Mouse (Mus musculus): Measurements from ENCODE around the gene Zmat5. TPM values are rescaled to one million over a fixed set of nuclear protein-coding genes. Genes with fewer than 3 reads are reported as not detected.

Zmat5 gene
- 21.7 to 34.1 TPM (median 29.0 TPM) in 4 replicates for total RNA-seq (2023)

DNA sequence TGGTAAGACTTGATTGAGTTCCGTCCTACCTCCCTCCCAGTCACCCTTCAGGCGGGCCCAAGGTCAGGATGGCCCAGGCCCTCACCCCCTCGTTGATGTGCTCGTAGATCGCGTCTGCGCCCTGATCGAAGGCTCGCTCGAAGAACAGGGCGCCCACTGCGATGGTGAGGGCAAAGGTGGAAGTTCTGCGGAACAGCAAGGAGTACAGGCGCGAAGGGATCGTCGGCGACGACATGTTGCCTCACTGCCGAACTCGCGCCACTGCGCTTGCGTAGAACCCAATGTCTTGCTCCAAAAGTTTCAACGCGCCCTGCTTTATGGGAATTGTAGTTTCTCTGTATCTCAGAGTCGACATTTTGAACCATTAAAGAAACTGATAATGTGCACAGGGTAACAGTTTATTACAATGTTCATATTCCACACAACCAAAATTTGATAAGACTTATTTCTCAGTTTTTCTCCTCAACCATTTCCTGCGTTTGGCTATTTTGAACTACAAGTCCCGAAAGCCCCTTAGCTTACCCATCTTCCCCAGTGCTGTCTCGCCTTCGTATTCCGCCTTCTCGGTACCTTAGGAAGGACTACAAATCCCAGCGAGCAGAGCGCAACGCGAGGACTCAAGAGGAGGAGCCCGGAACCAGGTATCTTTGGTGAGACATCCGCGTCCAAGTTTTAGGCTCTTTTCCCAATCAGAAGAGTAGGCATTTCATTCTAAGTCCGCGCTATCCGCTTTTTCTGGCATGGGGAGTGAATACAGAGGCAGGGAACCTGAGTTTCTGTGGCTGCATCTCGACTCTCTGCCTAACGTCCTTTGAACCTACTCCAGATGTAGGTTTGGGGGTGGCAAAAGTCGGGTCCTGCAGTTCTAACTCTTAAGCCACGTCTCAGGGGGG is at the start of gene Zmat5, which contains the start of gene Uqcr10:
Zmat5 (plus strand) TSS at position 607 of the 893 bp plus-strand sequence.
Uqcr10 (minus strand) TSS at position 271 of the 893 bp plus-strand sequence.

DNA sequence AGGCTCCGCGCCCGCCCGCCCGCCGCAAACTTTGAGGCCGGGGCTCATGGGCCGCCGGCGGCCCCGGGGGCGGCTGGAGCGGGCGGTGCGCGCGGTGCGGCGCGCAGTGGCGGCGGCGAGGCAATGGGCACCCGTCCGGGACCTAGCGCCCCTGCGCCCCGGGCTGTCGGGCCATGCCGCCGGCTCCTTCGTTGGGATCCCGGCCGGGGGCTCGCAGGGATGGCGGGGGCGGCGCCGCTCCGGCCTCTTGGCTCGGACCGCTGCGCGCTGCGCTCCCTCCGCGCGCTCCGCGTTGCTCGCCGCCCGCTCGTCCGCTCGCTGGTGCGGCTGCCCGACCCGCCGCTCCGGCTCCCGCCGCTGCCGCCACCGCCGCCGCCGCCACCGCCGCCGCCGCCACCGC is 42.3 kb downstream of the Zmat5 start, which contains the start of gene Cabp7:
Cabp7 (minus strand) TSS at position 46 of the 400 bp plus-strand sequence.

Other genes with a start within 250 kb of the Zmat5 start
- gene Mtmr3, start 109.8 kb upstream of the Zmat5 start, total RNA-seq (2023), result 112 to 122 TPM (median 117 TPM) in 4 replicates
- not detected in 4 replicates for gene Gm11032, start 84.6 kb upstream of the Zmat5 start, total RNA-seq (2023)
- gene Ascc2, start 66.9 kb upstream of the Zmat5 start, total RNA-seq (2023), result 20.4 to 22.6 TPM (median 20.6 TPM) in 4 replicates
- 103 to 124 TPM (median 115 TPM) in 4 replicates for gene Uqcr10, start 336 bp upstream of the Zmat5 start, total RNA-seq (2023)
- 0.34 TPM in 1 of 4 replicates, not detected in the others for gene Cabp7, start 42.1 kb downstream of the Zmat5 start, total RNA-seq (2023)
- 41.2 to 48.0 TPM (median 47.5 TPM) in 4 replicates for gene Nf2, start 144.9 kb downstream of the Zmat5 start, total RNA-seq (2023)
- 19.4 to 24.0 TPM (median 19.8 TPM) in 4 replicates for gene Nipsnap1, start 169.3 kb downstream of the Zmat5 start, total RNA-seq (2023)
- gene Thoc5, start 190.6 kb downstream of the Zmat5 start, total RNA-seq (2023), result 43.2 to 44.2 TPM (median 43.6 TPM) in 4 replicates
- 0.29 to 0.44 TPM (median 0.42 TPM) in 3 of 4 replicates, not detected in the other for gene Nefh, start 243.4 kb downstream of the Zmat5 start, total RNA-seq (2023)